Comparison of ENCODE assay signal across 8 mouse cellular contexts in the genomic region with DNA sequence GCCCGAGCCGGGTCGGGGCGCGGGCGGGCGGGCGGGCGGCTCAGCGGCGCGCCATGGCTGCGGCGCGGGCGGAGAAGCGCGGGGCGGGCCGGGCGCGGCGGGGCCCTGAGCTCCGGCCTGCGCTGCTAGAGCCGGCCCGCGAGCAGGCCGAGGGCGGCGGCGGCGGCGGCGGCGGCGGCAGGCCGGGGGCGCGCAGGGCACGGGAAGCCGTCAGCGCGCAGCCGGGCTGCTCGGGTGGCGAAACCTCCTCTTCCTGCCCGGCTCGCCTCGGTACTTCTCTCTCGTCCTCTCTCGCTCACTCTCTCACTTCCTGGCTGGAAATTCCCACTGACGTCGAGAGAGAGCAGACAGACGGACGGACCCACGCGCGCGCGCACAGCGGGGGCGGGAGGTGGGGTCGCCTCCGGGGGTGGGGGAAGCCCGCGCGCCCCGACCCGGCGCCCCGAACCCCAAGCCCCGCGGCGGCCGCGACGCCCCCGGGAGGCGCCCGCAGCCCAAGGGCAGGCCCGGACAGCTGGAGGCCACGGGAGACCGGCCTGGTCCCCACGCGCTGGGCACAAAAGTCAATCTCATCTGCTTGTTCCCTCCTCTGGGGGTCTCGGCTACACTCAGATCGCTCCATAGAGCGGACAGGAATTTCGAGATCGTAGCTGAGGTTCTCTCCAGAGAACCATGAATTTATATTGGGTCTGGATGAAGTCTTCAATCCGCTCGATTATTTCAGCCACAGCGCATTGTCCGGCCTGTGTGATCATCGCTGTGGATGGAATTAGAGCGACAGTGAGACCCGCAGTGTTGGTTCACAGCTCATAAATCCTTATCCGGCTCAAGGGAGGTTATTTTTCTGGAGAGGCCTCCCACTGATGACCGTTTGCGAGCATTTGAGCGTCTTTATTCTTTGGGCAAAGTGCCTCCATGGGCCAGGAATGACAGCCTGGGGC. TPM values are rescaled to one million over a fixed set of nuclear protein-coding genes. Genes with fewer than 3 reads are reported as not detected.
DNase-seq lines count a peak whose midpoint lies in the region; ATAC-seq and TF ChIP-seq lines count a peak whose summit lies in the region.

A gene (minus strand): TSS at position 357 of the 941 bp plus-strand sequence.

- peak within 1 kb of the TSS; percentile 82 for H3K4me2 ChIP-seq in heart, embryonic 15.5 days
- H3K4me2 ChIP-seq in liver, embryonic 15.5 days = peak within 1 kb of the TSS; percentile 88
- H3K4me2 ChIP-seq in stomach, embryonic 15.5 days = peak within 1 kb of the TSS; percentile 85

- WGBS in forebrain, embryonic 10.5 days = 4% methylated on average over 83 of the region's 102 CpGs
- WGBS in heart, embryonic 15.5 days = 1% methylated on average over 74 of the region's 102 CpGs
- WGBS in liver, embryonic 15.5 days (ENCODE audit: insufficient replicate concordance) = 4% methylated on average over 73 of the region's 102 CpGs
- WGBS in stomach, embryonic 15.5 days = under 1% methylated on average over 87 of the region's 102 CpGs

- H3K27ac ChIP-seq in bone marrow macrophage, adult 2 months (ENCODE audit: insufficient read depth, low read depth, low read length) = peak within 1 kb of the TSS; percentile 84
- peak within 1 kb of the TSS; percentile 98 for H3K27ac ChIP-seq in forebrain, embryonic 10.5 days
- peak within 1 kb of the TSS; percentile 97 for H3K27ac ChIP-seq in heart, embryonic 15.5 days
- H3K27ac ChIP-seq in liver, embryonic 15.5 days (replicated peaks) = peak within 1 kb of the TSS; percentile 78
- peak within 1 kb of the TSS; percentile 94 for H3K27ac ChIP-seq in stomach, embryonic 15.5 days

- H3K4me1 ChIP-seq in bone marrow macrophage, adult 2 months (ENCODE audit: control insufficient read depth, insufficient read depth, low read length) = peaks cover 29% of the 10 kb centered on the region
- peaks cover 43% of the 10 kb centered on the region for H3K4me1 ChIP-seq in forebrain, embryonic 10.5 days
- peaks cover 39% of the 10 kb centered on the region for H3K4me1 ChIP-seq in heart, embryonic 15.5 days (replicated peaks)
- peaks cover 51% of the 10 kb centered on the region for H3K4me1 ChIP-seq in liver, embryonic 15.5 days (replicated peaks)
- peaks cover 11% of the 10 kb centered on the region for H3K4me1 ChIP-seq in stomach, embryonic 15.5 days

- H3K36me3 ChIP-seq in forebrain, embryonic 10.5 days (replicated peaks) = peaks cover 18% of the 10 kb centered on the region
- no peaks in the 10 kb centered on the region for H3K36me3 ChIP-seq in heart, embryonic 15.5 days
- H3K36me3 ChIP-seq in liver, embryonic 15.5 days (replicated peaks) = no peaks in the 10 kb centered on the region
- no peaks in the 10 kb centered on the region for H3K36me3 ChIP-seq in stomach, embryonic 15.5 days

- peak; percentile 90 for DNase-seq in CD4-positive helper T cell, adult 2 months (ENCODE audit: low read depth, low spot score)
- DNase-seq in forebrain, embryonic 10.5 days (ENCODE audit: extremely low spot score, low spot score) = peak; percentile 58
- peak; percentile 80 for DNase-seq in kidney, postnatal 10 days
- peak; percentile 80 for DNase-seq in neural tube, embryonic 10.5 days (ENCODE audit: extremely low spot score, low spot score)

- ATAC-seq in heart, embryonic 15.5 days (replicated peaks; ENCODE audit: insufficient number of reproducible peaks, insufficient read depth, low FRiP score, low read depth) = peak; percentile 76
- ATAC-seq in liver, embryonic 15.5 days (ENCODE audit: insufficient read depth) = peak; percentile 74
- peak; percentile 84 for ATAC-seq in stomach, embryonic 15.5 days (ENCODE audit: insufficient read depth, low FRiP score, low read depth)

- TF ChIP-seq CTCF in bone marrow macrophage, adult 2 months (IDR thresholded peaks at IDR 0.05; ENCODE audit: low read depth, low read length) = no peak

- H3K27me3 ChIP-seq in forebrain, embryonic 10.5 days (ENCODE audit: poor library complexity, severe bottlenecking) = peaks cover 9% of the 10 kb centered on the region
- no peaks in the 10 kb centered on the region for H3K27me3 ChIP-seq in heart, embryonic 15.5 days
- H3K27me3 ChIP-seq in liver, embryonic 15.5 days = peaks cover 32% of the 10 kb centered on the region
- H3K27me3 ChIP-seq in stomach, embryonic 15.5 days (replicated peaks) = no peaks in the 10 kb centered on the region

- H3K9ac ChIP-seq in heart, embryonic 15.5 days = peak within 1 kb of the TSS; percentile 94
- peak within 1 kb of the TSS; percentile 66 for H3K9ac ChIP-seq in liver, embryonic 15.5 days
- peak within 1 kb of the TSS; percentile 94 for H3K9ac ChIP-seq in stomach, embryonic 15.5 days

- no peak for TF ChIP-seq POLR2A in bone marrow macrophage, adult 2 months (IDR thresholded peaks at IDR 0.05; ENCODE audit: borderline replicate concordance, low read depth, low read length)

- peak within 1 kb of the TSS; percentile 93 for H3K4me3 ChIP-seq in bone marrow macrophage, adult 2 months (ENCODE audit: insufficient read depth, low read length)
- H3K4me3 ChIP-seq in forebrain, embryonic 10.5 days = peak within 1 kb of the TSS; percentile 90
- peak within 1 kb of the TSS; percentile 70 for H3K4me3 ChIP-seq in heart, embryonic 15.5 days
- H3K4me3 ChIP-seq in liver, embryonic 15.5 days (replicated peaks) = peak within 1 kb of the TSS; percentile 68
- peak within 1 kb of the TSS; percentile 83 for H3K4me3 ChIP-seq in stomach, embryonic 15.5 days (replicated peaks)

- H3K9me3 ChIP-seq in forebrain, embryonic 10.5 days = peaks cover 11% of the 10 kb centered on the region
- H3K9me3 ChIP-seq in heart, embryonic 15.5 days (replicated peaks) = no peaks in the 10 kb centered on the region
- H3K9me3 ChIP-seq in liver, embryonic 15.5 days (replicated peaks) = no peaks in the 10 kb centered on the region
- H3K9me3 ChIP-seq in stomach, embryonic 15.5 days = no peaks in the 10 kb centered on the region

RNA-seq across cellular contexts. Expression of the gene that starts here (rescaled TPM):
- 106 and 111 TPM in 2 replicates for polyA plus RNA-seq in bone marrow macrophage, adult 2 months (2012; ENCODE audit: insufficient read depth, insufficient read length, missing spikeins)
- 10.9 and 12.8 TPM in 2 replicates for polyA plus RNA-seq in forebrain, embryonic 10.5 days (2016; fragmentation: Nextera tagmentation; extraction: Ambion mirVana)
- 17.1 and 28.4 TPM in 2 replicates for polyA plus RNA-seq in heart, embryonic 15.5 days (2015; fragmentation: Nextera tagmentation; extraction: Ambion mirVana)
- polyA plus RNA-seq in liver, embryonic 15.5 days (2015; fragmentation: Nextera tagmentation; extraction: Ambion mirVana) = 12.0 and 13.2 TPM in 2 replicates
- polyA plus RNA-seq in stomach, embryonic 15.5 days (2015; fragmentation: Nextera tagmentation; extraction: Ambion mirVana) = 24.5 and 25.9 TPM in 2 replicates

Comparison
In these comparisons a context has a peak if more than half of its experiments do, and no peak if none do; other contexts are left out.
1. Peak in every context shown above with its lines: DNase-seq, ATAC-seq, H3K4me3 ChIP-seq and H3K27ac ChIP-seq.